Mouse (Mus musculus) gonadal fat pad, adult 2 months (tissue): ENCODE data around the gene Itgb1. TPM values are rescaled to one million over a fixed set of nuclear protein-coding genes. Genes with fewer than 3 reads are reported as not detected.

Source experiments
- DNase-seq: peaks from one replicate; pipeline ENCODE4 v3.0.0-alpha.2; 2012; ENCODE audit warnings: low read depth
- polyA plus RNA-seq: library from polyadenylated mRNA; depleted of rRNA; stranded (reverse); fragments of >200 nt; gene quantifications from 2 replicates; pipeline ENCODE4 v1.2.3, GENCODE M21; 2012; rRNA removed

The Itgb1 gene
- 83.3 and 87.5 TPM in 2 replicates for polyA plus RNA-seq

DNA sequence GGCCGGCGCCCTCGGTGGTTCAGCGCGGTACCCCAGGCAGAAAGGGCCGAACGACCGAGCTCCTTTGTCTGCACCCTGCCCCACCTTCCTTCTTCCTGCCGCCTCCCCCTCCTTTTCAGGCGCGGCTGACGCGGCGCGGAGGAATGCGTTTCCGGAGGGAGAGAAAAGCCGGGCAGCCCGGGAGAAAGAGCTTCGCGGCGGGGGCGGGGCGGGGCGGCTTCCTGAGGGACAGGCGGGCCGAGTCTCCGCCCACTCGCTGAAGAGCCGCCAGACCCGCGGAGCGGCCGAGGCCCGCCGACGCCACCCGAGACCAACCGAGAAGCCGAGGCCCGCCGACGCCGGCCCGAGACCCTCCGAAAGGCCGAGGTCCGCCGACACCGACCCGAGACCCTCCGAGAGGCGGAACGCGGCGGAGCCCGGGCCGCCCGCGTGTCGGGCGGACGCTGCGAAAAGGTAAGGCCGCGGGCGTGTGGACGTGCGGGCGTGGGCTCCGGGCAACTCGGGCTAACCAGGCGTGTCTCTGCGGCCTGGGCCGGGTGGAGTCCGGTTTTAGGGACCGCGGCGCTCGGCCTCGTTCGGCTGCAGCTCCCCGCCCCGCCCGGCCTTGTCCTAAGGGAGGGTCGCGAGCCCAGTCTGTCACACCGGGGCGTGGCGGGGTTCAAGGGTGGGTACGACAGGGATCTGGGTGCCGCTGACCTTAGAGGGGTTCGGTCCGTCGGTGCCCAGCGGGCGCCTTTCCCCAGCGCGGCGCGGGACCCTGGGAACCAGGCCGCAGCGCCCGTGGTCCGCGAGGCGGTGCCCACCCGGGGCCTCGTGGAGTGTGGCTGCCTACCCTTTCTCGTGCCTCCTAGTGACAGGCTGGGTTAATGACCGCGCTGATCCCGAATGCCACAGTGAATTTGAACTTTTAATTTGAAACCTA is at the start of gene Itgb1:
Gene Itgb1, plus strand, starts transcription at position 148 of the 922 bp plus-strand sequence.
- DNase-seq = no peak

DNA sequence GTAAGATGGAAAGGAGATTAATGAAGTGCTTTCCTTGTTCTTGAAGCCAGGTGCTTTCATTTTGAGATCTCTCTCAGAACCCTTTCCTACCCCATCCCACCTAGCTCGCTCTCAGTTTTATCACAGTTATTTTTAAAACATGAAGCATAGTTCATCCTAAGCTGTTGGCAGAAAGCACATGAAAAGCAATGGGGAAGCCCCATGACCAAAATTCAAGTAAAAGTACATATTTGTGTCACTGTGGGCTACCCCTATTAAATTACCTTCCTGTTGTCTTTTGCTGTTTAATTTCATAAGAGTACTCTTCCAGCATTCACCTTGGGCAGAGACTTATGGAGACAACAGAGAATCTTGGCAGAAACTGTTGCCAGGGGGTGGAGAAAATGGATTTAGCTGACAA is 42.4 kb upstream of the Itgb1 start:
- no peak for DNase-seq

DNA sequence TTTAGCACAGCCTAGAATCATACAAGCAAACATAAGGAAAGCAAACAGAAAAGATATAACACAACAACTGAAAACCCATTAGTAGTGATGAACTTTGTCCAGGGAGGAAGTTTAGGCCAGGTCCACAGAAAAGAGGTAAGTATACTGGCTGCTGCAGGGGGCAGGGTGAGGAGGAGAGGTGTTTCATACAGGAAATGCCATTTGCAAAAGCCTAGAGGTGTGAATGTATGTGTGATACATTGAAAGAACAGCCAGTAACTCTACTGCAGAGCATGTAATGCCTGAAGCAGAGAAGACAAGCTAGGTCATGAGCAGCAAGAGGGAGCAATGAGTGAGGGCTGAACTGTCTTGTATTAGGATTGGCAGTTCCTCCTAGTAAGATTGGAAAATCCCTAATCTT is 40.0 kb upstream of the Itgb1 start:
- no peak for DNase-seq

DNA sequence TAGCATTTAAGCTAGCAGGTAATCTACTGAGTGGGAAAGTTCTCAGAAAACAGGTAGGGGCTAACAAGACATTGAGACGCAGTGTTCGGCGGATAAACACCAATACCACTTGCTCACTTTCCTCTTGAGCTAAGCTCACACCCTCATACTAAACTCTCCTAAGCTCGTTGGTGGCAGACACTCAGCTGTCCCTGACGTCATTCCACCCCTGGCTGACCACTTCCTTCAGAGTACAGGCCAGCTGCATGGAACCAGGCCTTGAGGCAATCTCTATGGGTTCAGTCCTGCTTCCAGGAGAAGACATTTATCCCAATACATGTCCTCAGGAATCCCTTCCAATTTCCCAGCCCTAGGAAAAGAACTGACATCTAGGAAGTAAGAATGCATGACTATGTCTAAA is 39.0 kb upstream of the Itgb1 start:
- DNase-seq = no peak

DNA sequence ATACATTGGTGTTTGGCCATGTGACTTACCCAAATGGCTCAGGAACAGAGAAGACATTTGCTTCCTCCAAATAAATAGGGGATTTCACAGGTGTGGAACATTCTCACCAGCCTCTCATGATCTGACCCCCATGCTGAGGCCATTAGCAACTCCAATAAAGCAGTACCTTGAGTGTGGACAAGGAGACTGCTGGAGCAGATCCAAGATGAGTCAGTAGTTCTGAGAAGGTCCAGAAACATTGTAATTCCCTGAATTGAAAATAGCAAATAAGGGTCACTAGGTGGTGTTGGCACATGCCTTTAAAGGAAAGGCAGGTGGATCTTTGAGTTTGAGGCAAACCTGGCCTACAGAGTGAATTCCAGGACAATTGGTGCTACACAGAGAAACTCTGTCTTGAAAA is 37.4 kb upstream of the Itgb1 start:
- no peak for DNase-seq

DNA sequence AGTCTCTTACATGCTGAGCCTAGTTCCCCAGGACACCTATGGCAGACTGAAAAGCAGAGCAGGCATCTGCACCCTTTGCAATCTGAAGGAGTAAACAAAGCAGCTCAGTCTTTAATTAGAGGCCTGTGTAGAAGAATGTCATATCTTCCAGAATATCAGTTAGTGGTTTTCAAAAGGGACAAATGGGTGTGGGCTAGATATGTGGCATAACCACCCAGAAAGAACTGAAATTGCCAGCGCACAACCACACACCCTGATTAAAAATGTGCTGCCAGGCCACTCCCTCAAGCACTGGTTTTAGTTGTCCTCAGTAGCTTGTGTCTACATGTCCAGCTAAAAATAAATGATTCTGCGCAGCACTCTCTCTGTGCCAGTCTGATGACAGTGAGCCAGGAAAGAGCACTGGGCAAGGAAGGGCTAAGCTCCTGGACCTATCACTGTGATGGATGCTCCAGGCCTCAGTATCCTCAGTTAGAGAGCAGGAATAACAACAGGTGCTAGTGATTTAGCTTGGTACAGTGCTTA is 35.1 kb upstream of the Itgb1 start:
- no peak for DNase-seq

DNA sequence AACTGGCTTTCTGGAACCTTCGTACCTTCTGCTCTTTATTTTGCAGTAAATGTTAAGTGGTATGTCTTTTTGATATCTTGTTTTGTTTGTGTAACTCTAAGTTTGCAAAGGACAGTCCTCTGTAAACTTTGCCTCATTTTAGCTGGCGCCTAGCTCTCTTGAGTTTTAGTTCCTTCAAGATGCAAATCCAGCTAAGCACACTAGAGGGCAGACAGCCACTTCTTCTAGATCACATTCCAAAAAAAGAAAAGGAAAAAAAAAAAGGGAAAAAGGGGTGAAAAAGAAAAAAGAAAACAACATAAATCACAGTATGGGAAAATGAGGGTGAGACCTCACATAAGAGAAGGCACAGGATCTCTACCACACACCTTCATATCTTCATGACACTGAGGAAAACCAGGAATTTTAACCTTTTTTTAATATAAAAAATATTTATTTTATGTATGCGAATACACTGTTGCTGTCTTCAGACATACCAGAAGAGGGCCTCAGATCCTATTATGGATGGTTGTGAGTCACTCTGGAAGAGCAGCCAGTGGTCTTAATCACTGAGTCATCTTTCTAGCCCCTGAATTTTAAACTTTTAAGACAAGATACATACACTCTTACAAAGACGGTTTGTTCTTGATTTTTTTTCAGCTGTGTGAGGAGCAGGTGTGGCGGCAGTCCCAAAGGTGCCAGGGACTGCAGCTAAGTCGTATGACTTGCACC is 32.9 kb upstream of the Itgb1 start:
- no peak for DNase-seq

DNA sequence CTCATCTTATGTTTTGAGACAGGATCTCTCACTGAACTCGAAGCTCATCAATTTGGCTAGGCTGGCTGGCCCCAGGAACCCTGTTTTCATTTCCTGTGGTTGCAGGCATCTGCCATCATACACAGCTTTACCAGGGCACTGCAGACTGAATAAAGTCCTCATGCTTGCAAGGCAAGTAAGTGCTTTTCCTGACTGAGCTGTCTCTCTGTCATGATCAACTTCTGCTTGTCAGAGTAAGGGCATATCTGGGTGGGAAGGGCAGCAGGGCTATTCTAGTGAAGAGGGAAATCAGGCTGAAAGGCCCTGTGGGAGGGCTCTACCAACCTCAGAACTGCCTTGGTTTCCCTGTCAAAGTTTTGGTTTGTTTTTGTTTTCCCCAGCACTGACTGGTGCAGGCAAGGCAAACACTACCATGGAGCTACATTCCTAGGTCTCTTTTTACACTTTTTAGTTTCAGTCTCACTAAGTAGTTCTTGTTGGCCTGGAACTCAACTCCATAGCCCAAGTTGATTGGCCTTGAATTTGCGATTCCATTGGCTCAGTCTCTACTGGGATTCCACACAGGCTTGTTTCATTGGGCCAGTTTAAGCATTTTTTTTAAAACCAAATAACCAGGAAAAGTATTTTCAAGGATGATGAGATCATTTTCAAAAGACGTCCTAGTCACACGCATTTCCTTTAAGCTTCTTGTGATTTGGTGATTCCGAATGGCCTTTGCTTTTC is 31.7 kb upstream of the Itgb1 start:
- DNase-seq = no peak

DNA sequence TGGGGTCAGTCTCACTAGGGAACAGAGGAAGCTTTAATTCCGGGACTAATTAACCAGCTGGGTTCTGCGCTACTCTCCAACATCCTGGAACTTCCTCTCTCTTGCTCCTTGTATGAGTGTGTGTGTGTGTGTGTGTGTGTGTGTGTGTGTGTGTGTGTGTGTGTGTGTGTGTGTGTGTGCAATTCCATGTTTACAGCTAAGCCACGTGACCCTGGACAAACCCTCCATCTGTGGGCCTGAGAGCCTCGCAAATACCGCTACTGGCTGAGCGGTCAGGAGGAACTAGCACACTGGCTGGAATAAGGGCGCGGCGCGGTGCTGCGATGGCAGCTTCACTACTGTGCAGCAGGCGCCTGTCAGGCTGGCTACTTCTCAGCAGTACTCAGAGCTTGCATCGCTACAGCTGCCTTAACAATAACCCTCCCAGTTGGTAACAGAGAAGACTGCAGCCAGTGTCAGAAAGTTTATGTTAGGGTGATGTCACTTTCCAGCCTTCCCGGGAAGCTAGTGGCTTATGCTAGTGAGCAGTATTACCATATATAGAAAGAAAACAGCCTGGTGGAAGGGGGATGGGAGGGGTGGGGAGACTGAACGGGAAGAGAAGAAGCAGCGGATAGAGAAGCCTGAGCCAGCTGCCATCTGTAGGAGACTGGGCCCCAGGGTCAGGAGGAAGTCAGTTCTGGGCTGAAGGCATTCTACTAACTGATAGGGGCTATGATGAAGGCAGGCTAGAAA is 30.9 kb upstream of the Itgb1 start:
- DNase-seq = no peak

DNA sequence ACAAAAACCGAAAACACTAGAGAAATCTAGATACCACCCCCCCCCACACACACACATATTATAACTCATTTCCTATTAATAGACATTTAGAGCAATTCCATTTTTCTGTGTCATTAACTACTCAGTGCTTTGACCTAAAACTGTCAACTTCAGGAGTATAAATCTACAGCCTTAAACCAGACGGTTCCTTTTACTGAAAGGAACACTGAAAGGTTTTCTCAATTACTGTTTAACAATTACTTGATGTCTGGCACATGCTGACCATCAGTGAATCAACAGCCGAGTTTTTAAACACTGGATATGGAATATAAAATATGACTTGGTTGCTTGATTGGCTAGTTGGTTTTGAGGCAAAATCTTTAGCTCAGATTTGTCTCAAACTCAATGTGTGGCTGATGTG is 23.3 kb upstream of the Itgb1 start:
- DNase-seq = no peak

DNA sequence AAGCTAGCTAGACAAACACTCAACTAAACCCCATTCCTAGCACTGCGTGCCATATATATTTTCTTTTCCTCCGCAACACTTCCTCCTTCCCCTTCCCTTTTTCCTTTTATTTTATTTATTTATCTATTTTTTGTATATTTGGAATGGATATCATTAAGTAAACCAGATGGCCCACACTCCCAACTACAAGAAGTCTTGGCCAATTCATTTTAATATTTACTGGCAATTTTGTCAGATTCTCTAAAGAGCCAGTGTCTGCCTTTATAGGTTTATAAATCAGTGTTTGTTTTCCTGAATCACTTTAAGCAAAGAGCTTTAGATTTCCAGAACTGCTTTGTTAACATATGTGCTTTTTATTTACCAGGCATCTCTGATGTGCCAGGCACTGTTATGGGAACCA is 22.8 kb upstream of the Itgb1 start:
- no peak for DNase-seq

DNA sequence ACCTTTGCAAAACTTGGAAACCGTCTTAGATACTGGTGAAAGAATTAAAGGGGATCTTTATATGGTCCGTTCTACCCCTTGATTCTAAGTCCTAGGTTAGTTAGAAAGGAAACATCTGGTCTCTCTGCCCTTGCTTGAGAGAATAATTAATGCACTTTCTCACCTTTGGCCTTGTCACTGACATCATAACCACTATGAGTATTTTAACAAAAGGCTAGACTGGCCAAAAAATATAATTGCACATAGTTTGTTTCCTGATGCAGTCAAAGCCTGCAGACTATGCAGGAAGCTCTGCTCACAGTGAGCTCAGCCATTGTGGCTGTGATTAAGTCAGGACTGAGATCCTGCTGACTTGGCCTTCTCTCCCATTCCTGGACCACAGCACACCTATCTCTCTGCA is 22.3 kb upstream of the Itgb1 start:
- DNase-seq = no peak

DNA sequence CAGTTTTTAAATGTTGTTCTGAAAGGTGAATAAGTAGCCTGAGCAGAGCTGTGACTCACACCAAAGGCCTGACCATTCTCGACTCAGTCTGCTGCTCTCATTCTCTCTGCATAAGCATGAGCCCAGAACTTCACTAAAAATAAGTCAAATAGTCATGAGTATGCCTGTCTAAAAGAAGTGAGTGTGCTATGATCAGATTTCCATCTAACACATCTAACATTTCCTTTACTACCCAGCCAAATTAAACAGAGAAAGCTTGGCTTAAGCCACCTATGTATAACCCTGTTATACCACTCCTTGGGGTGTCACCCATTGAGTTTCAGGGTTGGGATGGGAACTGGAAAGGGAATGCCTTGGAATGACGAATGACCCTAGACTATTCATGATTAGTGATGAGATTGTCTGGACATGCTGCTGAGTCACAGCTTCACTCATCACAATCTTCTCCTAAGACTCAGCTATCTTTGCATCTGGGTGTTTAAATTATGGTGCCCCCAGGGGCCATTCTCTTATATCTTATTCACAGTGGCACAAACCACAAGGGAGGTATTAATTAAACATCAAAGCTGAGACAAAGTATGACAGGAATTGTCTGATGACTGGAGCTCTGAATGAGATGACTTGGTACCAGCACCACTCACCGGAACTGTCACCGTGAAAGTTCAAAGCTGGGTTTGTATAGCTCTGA is 18.7 kb upstream of the Itgb1 start:
- DNase-seq = no peak

DNA sequence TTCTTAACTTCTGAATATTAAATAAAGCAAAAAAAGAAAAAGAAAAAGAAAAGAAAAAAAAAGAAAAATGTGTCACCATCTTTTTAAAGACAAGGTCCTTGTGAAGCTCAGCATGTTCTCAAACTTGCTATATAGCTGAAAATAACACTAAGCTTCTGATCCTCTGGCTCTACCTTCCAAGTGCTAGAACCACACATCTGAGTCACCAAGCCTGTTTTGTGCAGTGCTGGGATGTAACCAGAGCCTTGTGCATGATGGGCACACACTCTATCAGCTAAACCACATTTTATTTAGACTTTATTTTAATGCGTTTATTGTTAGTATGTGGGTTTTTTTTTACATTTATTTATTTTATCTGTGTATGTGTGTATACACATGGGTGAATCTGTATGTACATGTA is 13.6 kb upstream of the Itgb1 start:
- no peak for DNase-seq

DNA sequence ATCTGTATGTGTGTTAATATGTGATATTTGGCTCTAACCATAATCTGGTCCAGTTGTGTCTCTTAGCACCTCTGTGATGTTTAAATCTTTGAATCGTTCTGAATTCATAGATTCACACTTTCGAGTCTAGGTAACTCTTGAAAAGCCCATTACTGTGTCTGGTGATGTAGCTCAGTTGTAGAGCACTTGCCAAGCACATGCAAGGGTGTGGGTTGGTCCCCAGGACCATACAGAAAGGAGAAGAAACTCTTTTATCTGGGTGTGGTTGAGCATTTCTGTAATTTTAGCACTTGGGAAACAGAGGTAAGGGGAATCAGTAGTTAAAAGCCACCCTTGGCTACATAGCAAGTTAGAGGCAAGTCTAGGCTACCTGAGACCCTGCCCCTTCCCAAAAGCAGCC is 13.0 kb upstream of the Itgb1 start:
- DNase-seq = no peak

DNA sequence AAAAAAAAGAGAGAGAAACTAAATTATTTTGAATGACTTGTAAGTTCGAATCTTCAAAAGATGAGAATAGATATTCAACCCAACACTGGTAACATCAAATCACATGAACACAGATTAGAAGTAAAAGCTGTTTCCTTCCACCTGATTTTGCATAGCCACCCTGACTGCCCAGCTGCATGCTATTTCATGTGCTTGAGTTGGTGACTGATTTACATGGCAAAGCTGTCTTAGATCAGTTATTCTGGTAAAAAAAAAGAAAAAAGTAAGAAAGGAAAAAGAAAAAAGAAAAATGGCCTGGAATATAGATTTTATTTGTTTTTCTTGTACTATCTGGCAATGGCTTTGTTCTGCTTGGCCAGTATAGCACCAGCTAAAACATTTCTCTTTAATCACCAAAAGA is 12.5 kb upstream of the Itgb1 start:
- no peak for DNase-seq

DNA sequence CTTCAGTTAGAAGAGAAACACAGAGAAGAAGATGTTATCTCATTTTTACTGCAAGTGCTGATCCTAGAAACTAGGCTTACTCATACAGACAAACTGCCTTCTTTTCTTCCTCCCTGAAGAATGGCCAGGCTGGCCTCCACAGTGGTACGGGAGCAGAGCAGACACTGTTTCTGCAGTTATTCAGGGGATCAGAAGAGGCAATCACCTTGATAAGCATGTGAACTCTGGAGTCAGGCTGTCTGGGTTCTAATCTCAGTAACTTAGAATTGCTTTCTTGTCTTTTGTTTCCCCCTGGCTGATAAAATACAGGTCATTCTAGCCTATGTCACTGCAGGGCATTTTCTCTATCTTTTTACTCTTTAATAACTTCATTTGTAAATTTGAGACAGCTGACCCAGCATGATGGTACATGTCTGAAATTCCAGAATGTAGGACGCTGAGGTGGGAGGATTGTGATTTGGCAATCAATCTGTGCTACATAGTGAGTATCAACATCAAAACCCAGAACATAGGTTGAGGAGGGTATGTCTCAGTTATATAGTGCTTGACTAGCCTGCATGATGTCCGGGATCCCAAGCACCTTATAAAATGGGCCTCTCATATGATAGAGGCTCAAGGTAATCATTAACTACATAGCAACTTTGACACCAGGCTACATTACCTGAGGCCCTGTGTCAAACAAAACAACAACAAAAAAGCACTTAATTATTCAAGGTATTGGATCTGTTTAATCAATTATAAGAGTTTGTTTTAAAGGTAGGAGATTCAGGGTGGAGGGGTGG is 9.4 kb upstream of the Itgb1 start:
- no peak for DNase-seq

DNA sequence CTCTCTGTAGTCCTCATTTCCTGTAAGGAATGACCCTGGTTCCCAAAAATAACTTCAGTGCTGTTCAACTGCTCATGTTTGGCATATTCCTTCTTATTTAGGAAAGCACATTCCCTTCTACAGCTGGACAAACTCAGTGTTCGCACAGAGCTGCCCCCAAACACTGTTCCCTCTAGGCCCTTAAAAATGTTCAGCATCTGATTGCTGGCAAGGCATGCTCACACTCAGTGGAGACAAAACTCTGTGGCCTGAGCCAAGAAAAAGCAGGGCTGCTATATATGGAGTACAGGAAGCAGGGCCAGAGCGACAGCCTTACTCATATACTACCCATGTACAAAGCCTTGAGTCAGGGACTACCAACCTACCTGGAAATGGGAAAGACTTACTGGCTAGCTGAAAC is 5.5 kb upstream of the Itgb1 start:
- DNase-seq = no peak

DNA sequence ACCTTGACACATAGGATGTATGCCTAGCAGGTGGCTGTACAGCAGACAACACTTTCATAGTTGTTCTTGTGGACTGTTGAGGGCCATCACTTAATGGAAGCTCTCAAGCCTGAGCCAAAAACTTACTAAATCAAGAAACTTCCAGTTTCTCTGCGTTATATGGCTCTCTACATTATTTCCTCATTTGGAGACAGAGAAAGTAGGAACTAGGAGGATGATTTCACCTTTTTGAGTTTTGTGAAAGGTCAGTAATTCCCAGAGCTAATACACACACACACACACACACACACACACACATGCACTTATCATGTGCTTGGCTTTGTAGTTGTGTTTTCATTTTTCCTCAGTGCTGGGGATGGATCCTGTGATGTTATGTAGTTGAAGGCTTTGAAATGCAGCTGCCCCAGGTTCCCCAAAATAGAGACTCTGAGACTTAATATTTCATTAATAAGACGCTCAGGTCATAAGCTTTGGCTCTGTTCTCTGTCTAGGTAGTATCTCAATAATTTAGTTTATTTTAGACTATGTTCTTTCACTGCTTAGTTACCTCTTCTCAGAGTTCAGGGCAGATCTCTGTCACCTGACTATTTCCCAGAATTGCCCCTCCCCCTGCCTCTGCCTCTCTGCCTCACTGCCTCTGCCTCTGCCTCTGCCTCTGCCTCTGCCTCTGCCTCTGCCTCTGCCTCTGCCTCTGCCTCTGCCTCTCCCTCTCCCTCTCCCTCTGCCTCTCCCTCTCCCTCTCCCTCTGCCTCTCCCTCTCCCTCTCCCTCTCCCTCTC is 4.7 kb upstream of the Itgb1 start:
- no peak for DNase-seq
